Mouse (Mus musculus) NIH3T3 (cell line): Measurements from ENCODE around the gene Isg15.
"Not testable (repeated sequence)": the region's sequence is repeated elsewhere in the genome, so short reads cannot be mapped to it uniquely, and the experiment has no call there.

Experiments
- DNase-seq: peaks from one replicate; pipeline ENCODE4 v3.0.0-alpha.2; 2012; ENCODE audit warnings: low read depth

The Isg15 gene

DNA sequence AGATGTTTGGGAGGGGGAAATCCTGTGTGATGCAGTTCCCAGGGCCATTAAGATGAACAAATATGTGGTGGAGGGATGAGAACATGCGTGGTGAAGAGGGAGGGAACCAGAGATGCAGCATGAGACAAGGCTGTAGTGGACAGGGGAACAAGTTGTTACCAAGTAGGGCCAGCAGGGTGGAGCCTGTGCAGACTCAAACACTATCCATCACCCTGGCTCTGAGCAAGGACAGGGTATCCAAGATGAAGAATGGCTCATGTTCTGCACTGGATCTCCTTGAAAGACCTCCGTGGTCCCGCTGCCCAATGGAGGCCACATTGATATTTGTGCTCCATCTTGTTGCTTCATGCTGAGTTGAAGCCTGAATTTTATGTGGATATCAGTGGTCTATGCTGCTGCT, 45.8 kb downstream of the Isg15 start:
- DNase-seq: no peak

DNA sequence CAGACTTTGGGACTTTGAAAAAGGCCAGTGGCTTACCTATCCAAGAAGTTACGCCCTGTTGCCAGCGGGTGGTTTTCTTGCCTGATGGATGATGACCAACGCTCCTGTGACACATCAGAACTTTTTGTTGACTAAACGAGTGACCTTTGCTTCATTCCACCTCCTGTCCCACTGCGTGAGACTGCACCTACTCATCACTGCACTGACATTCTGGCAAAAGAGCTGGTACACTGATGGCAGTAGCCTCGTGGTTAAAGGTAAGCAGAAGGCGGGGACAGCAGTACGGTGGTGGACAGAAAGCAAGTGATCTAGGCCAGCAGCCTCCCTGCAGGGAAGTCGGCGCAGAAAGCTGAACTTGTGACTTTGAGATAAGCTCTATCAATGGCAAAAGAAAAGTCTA, 49.7 kb downstream of the Isg15 start:
- DNase-seq: not testable (repeated sequence)
